Mouse (Mus musculus): ENCODE measurements around the gene Scn8a.
A peak's percentile ranks its signal among the peaks of the same experiment; 100 is the strongest.

Gene Scn8a

GRCm38 (mm10) chr15:100954751-100955150, 85.1 kb downstream of the Scn8a start:
- DNase-seq (ENCODE audit: low spot score in 2 of 2) = no peak

GRCm38 (mm10) chr15:100960958-100961357, 91.3 kb downstream of the Scn8a start:
- DNase-seq (ENCODE audit: low spot score in 2 of 2) = no peak

GRCm38 (mm10) chr15:100961561-100961960, 91.9 kb downstream of the Scn8a start:
- DNase-seq (ENCODE audit: low spot score in 2 of 2) = no peak

GRCm38 (mm10) chr15:100971443-100971842, 101.8 kb downstream of the Scn8a start:
- no peak for DNase-seq (ENCODE audit: low spot score in 2 of 2)

GRCm38 (mm10) chr15:100972795-100973194, 103.1 kb downstream of the Scn8a start:
- no peak for DNase-seq (ENCODE audit: low spot score in 2 of 2)

- DNase-seq (ENCODE audit: low spot score in 2 of 2) = no peak
Measured at GRCm38 (mm10) chr15:100974679-100975078, 105.0 kb downstream of the Scn8a start.

- no peak for DNase-seq (ENCODE audit: low spot score in 2 of 2)
Measured at GRCm38 (mm10) chr15:100983427-100984153, 113.9 kb downstream of the Scn8a start.

GRCm38 (mm10) chr15:100984154-100984893, 114.7 kb downstream of the Scn8a start:
- DNase-seq (ENCODE audit: low spot score in 2 of 2) = no peak

GRCm38 (mm10) chr15:100986479-100986878, 116.8 kb downstream of the Scn8a start:
- DNase-seq (ENCODE audit: low spot score in 2 of 2) = no peak

- DNase-seq (ENCODE audit: low spot score in 2 of 2) = no peak
Measured at GRCm38 (mm10) chr15:100987031-100987430, 117.4 kb downstream of the Scn8a start.

GRCm38 (mm10) chr15:100990283-100990682, 120.6 kb downstream of the Scn8a start:
- no peak for DNase-seq (ENCODE audit: low spot score in 2 of 2)

- DNase-seq (ENCODE audit: low spot score in 2 of 2) = peak; percentile 29 to 43
Measured at GRCm38 (mm10) chr15:100997090-100997489, 127.4 kb downstream of the Scn8a start.

- DNase-seq (ENCODE audit: low spot score in 2 of 2) = no peak
Measured at GRCm38 (mm10) chr15:101001685-101002084, 132.0 kb downstream of the Scn8a start.

GRCm38 (mm10) chr15:101002466-101002865, 132.8 kb downstream of the Scn8a start:
- no peak for DNase-seq (ENCODE audit: low spot score in 2 of 2)

GRCm38 (mm10) chr15:101004538-101004937, 134.9 kb downstream of the Scn8a start:
- no peak for DNase-seq (ENCODE audit: low spot score in 2 of 2)

GRCm38 (mm10) chr15:101005717-101006116, 136.1 kb downstream of the Scn8a start:
- no peak for DNase-seq (ENCODE audit: low spot score in 2 of 2)

- no peak for DNase-seq (ENCODE audit: low spot score in 2 of 2)
Measured at GRCm38 (mm10) chr15:101006251-101007040, 136.8 kb downstream of the Scn8a start.

- no peak for DNase-seq (ENCODE audit: low spot score in 2 of 2)
Measured at GRCm38 (mm10) chr15:101007236-101007635, 137.6 kb downstream of the Scn8a start.

GRCm38 (mm10) chr15:101008386-101009010, 138.8 kb downstream of the Scn8a start:
- no peak for DNase-seq (ENCODE audit: low spot score in 2 of 2)

GRCm38 (mm10) chr15:101011352-101011751, 141.7 kb downstream of the Scn8a start:
- DNase-seq (ENCODE audit: low spot score in 2 of 2) = no peak

- no peak for DNase-seq (ENCODE audit: low spot score in 2 of 2)
Measured at GRCm38 (mm10) chr15:101028960-101029359, 159.3 kb downstream of the Scn8a start.

- no peak for DNase-seq (ENCODE audit: low spot score in 2 of 2)
Measured at GRCm38 (mm10) chr15:101039651-101040050, 170.0 kb downstream of the Scn8a start.

Measured in natural killer cell, adult 2 months (primary cell).